Mouse (Mus musculus) limb, embryonic 10.5 days (tissue): Measurements from ENCODE around the gene Cd160. TPM values are rescaled to one million over a fixed set of nuclear protein-coding genes. Genes with fewer than 3 reads are reported as not detected.

Experiments
- DNase-seq: peaks from one replicate; pipeline ENCODE4 v3.0.0-alpha.2; 2017; ENCODE audit warnings: low spot score
- H3K27ac ChIP-seq: fragments of 300-500 bp; sonication (generic); 2 replicates; pipeline ENCODE4 v1.5.1; 2016; ENCODE audit warnings: mild to moderate bottlenecking
- H3K27me3 ChIP-seq: fragments of 300-500 bp; sonication (generic); 2 replicates; pipeline ENCODE4 v1.6.1; 2016; ENCODE audit warnings: low read depth, mild to moderate bottlenecking; ENCODE audit not compliant: poor library complexity, severe bottlenecking
- H3K36me3 ChIP-seq: fragments of 300-500 bp; sonication (generic); 2 replicates; pipeline ENCODE4 v1.6.1; 2016; ENCODE audit warnings: mild to moderate bottlenecking, moderate library complexity
- H3K4me1 ChIP-seq: fragments of 300-500 bp; sonication (generic); 2 replicates; pipeline ENCODE4 v1.6.1; 2016
- H3K4me3 ChIP-seq: fragments of 300-500 bp; sonication (generic); 2 replicates; pipeline ENCODE4 v1.5.1; 2016; ENCODE audit warnings: mild to moderate bottlenecking, moderate library complexity
- H3K9me3 ChIP-seq: fragments of 300-500 bp; sonication (generic); replicated peaks from 2 replicates; pipeline ENCODE4 v1.6.1; 2016; ENCODE audit warnings: mild to moderate bottlenecking
- WGBS: fragments of 180-500 bp; shearing (Covaris S2); methylation state at CpG from one replicate; pipeline ENCODE4 v1.1.7; 2016; 5-methylcytosine and 5-hydroxymethylcytosine counted together
- polyA plus RNA-seq: library from polyadenylated mRNA; unstranded; fragments of >200 nt; fragmentation: Nextera tagmentation; extraction: Ambion mirVana; gene quantifications from 2 replicates; pipeline ENCODE4 v1.2.1, GENCODE M21; 2016

The Cd160 gene
- polyA plus RNA-seq, 1 experiment from 2014 or later: 0.13 TPM

- Histone ChIP-seq H3K27me3 (no peaks in the 10 kb centered on the region), H3K36me3 (peaks cover 73% of the 10 kb centered on the region), H3K4me3 (no peak overlapping the region), H3K27ac (no peak overlapping the region), H3K4me1 (no peaks in the 10 kb centered on the region), H3K9me3 (no peaks in the 10 kb centered on the region)
- 91% methylated on average over 1 of the region's 1 CpGs for WGBS
- no peak for DNase-seq
These were observed 41.4 kb downstream of the Cd160 start for GRCm38 (mm10) chr3:96787784-96788183.

- Histone ChIP-seq H3K27ac (no peak overlapping the region), H3K36me3 (peaks cover 35% of the 10 kb centered on the region), H3K27me3 (no peaks in the 10 kb centered on the region), H3K4me1 (no peaks in the 10 kb centered on the region), H3K9me3 (no peaks in the 10 kb centered on the region), H3K4me3 (no peak overlapping the region)
- WGBS: 77% methylated on average over 8 of the region's 8 CpGs
- no peak for DNase-seq
These were observed 46.9 kb downstream of the Cd160 start for GRCm38 (mm10) chr3:96782236-96782635.

- Histone ChIP-seq H3K4me3 (no peak overlapping the region), H3K27ac (no peak overlapping the region), H3K27me3 (no peaks in the 10 kb centered on the region), H3K4me1 (no peaks in the 10 kb centered on the region), H3K36me3 (peaks cover 22% of the 10 kb centered on the region), H3K9me3 (no peaks in the 10 kb centered on the region)
- 84% methylated on average over 3 of the region's 3 CpGs for WGBS
- DNase-seq: no peak
These were observed 52.0 kb downstream of the Cd160 start for GRCm38 (mm10) chr3:96777120-96777519.

- H3K9me3 ChIP-seq: no peaks in the 10 kb centered on the region
- no peak for DNase-seq
- H3K4me1 ChIP-seq: no peaks in the 10 kb centered on the region
- H3K36me3 ChIP-seq: peaks cover 24% of the 10 kb centered on the region
- H3K27ac ChIP-seq: no peak overlapping the region
- no peak overlapping the region for H3K4me3 ChIP-seq
- 69% methylated on average over 1 of the region's 1 CpGs for WGBS
- no peaks in the 10 kb centered on the region for H3K27me3 ChIP-seq
These were observed 56.2 kb downstream of the Cd160 start for GRCm38 (mm10) chr3:96772949-96773348.

GRCm38 (mm10) chr3:96769971-96770370 is 59.2 kb downstream of the Cd160 start:
- Histone ChIP-seq H3K27ac (no peak overlapping the region), H3K36me3 (peaks cover 13% of the 10 kb centered on the region; the same call in 1 of the 2 replicates), H3K27me3 (no peaks in the 10 kb centered on the region), H3K4me1 (no peaks in the 10 kb centered on the region), H3K9me3 (no peaks in the 10 kb centered on the region), H3K4me3 (no peak overlapping the region)
- 91% methylated on average over 5 of the region's 5 CpGs for WGBS
- DNase-seq: no peak

GRCm38 (mm10) chr3:96764528-96764927 is 64.6 kb downstream of the Cd160 start:
- Histone ChIP-seq H3K9me3 (no peaks in the 10 kb centered on the region), H3K4me3 (no peak overlapping the region), H3K4me1 (no peaks in the 10 kb centered on the region), H3K27ac (no peak overlapping the region), H3K27me3 (no peaks in the 10 kb centered on the region), H3K36me3 (peaks cover 32% of the 10 kb centered on the region)
- 78% methylated on average over 1 of the region's 1 CpGs for whole genome bisulfite sequencing
- no peak for DNase-seq

- Histone ChIP-seq H3K4me3 (no peak overlapping the region), H3K4me1 (no peaks in the 10 kb centered on the region), H3K27me3 (no peaks in the 10 kb centered on the region), H3K27ac (no peak overlapping the region), H3K36me3 (peaks cover 39% of the 10 kb centered on the region), H3K9me3 (no peaks in the 10 kb centered on the region)
- no peak for DNase-seq
- WGBS: 93% methylated on average over 4 of the region's 4 CpGs
These were observed 69.5 kb downstream of the Cd160 start for GRCm38 (mm10) chr3:96759695-96760094.

GRCm38 (mm10) chr3:96757691-96758090 is 71.5 kb downstream of the Cd160 start:
- Histone ChIP-seq H3K9me3 (no peaks in the 10 kb centered on the region), H3K27me3 (no peaks in the 10 kb centered on the region), H3K4me1 (no peaks in the 10 kb centered on the region), H3K27ac (no peak overlapping the region), H3K36me3 (peaks cover 32% of the 10 kb centered on the region), H3K4me3 (no peak overlapping the region)
- WGBS: 82% methylated on average over 7 of the region's 7 CpGs
- DNase-seq: no peak

GRCm38 (mm10) chr3:96755935-96756334 is 73.2 kb downstream of the Cd160 start:
- Histone ChIP-seq H3K27me3 (no peaks in the 10 kb centered on the region), H3K9me3 (no peaks in the 10 kb centered on the region), H3K36me3 (peaks cover 23% of the 10 kb centered on the region), H3K27ac (no peak overlapping the region), H3K4me3 (no peak overlapping the region), H3K4me1 (no peaks in the 10 kb centered on the region)
- no peak for DNase-seq
- WGBS: 100% methylated on average over 1 of the region's 1 CpGs

Other genes starting within 250 kb of the Cd160 start
- 27.2 and 42.1 TPM in 2 replicates for gene Polr3gl, start 235.2 kb downstream of the Cd160 start, polyA plus RNA-seq
- 0.73 and 0.96 TPM in 2 replicates for gene Ankrd34a, start 232.7 kb downstream of the Cd160 start, polyA plus RNA-seq
- gene Lix1l, start 228.2 kb downstream of the Cd160 start, polyA plus RNA-seq: 3.6 and 4.5 TPM in 2 replicates
- 224 and 228 TPM in 2 replicates for gene Rbm8a, start 199.4 kb downstream of the Cd160 start, polyA plus RNA-seq
- 40.9 and 44.6 TPM in 2 replicates for gene Pex11b, start 194.0 kb downstream of the Cd160 start, polyA plus RNA-seq
- 0.08 and 0.14 TPM in 2 replicates for gene Gm42957, start 193.9 kb downstream of the Cd160 start, polyA plus RNA-seq
- 0.58 and 0.80 TPM in 2 replicates for gene Itga10, start 183.8 kb downstream of the Cd160 start, polyA plus RNA-seq
- 0.09 and 0.10 TPM in 2 replicates for gene Ankrd35, start 159.2 kb downstream of the Cd160 start, polyA plus RNA-seq
- 36.4 and 58.3 TPM in 2 replicates for gene Pias3, start 133.0 kb downstream of the Cd160 start, polyA plus RNA-seq
- gene Nudt17, start 120.8 kb downstream of the Cd160 start, polyA plus RNA-seq: 9.1 and 9.6 TPM in 2 replicates
- 50.2 and 51.4 TPM in 2 replicates for gene Polr3c, start 101.7 kb downstream of the Cd160 start, polyA plus RNA-seq
- 64.3 and 69.8 TPM in 2 replicates for gene Rnf115, start 101.7 kb downstream of the Cd160 start, polyA plus RNA-seq
- not detected in 2 replicates for gene Pdzk1, start 67 bp downstream of the Cd160 start, polyA plus RNA-seq
- 11.3 and 14.0 TPM in 2 replicates for gene Gja5, start 75.3 kb upstream of the Cd160 start, polyA plus RNA-seq
- 35.9 and 36.5 TPM in 2 replicates for gene Gpr89, start 76.0 kb upstream of the Cd160 start, polyA plus RNA-seq
- gene Gja8, start 96.7 kb upstream of the Cd160 start, polyA plus RNA-seq: 0.03 TPM in 1 of 2 replicates, not detected in the other